Mouse (Mus musculus): ENCODE results near the gene Cbwd1. TPM values are rescaled to one million over a fixed set of nuclear protein-coding genes. Genes with fewer than 3 reads are reported as not detected.
A peak's percentile ranks its signal among the peaks of the same experiment; 100 is the strongest.

Cbwd1 gene
- 16.4 and 16.5 TPM in 2 replicates for polyA plus RNA-seq (2014; fragmentation: Nextera tagmentation; extraction: Ambion mirVana)

DNA sequence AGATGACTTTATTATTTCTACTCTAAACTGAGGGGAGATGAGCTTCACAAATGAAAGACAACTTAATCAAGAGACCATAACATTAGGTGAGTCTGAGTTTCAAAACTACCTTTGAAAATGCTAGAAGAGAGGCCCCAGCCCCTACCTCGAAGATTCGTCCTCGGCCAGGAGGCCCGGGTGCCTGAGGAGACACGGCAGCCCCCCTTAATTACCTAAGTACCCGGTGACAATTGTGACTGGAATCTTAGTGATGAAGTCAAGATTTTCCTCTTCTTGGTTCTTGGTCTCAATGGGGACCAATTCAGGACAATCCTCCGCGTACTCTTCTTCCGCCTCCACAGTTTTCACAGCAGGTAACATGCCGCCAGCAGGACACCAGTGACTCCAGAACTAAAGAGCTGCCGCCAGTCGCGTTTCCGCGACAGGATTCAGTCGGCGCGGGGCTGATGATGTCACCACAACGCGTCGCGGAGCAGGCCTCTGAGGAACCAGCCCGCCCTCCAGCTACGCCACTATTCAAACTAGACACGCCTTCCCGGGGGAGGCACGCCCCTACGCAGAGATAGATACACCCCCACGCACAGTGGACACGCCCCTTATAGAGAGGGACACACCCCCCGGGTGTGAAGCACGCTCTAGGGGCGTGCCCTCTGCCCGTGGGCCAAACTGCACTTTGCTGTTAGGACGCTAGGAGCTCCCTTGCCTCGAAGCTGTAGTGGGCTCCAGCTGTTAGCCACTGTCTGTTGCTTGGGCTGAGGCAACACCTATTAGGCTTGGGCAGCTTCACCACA is at the start of gene Cbwd1:
Cbwd1 (minus strand) TSS at position 439 of the 791 bp plus-strand sequence.
- Histone ChIP-seq H3K9me3 (ENCODE audit: control insufficient read depth, low read length) (no peaks in the 10 kb centered on the region), H3K36me3 (ENCODE audit: control insufficient read depth, insufficient read depth, low read length) (peaks cover under 1% of the 10 kb centered on the region; the same call in 1 of the 2 replicates), H3K4me2 (ENCODE audit: low read length) (peak within 1 kb of the TSS; percentile 79), H3K4me1 (ENCODE audit: control insufficient read depth in 2 of 2, insufficient read depth in 2 of 2, low read length in 2 of 2) (peaks cover 3 to 8% of the 10 kb centered on the region in 2 experiments), H3K27me3 (ENCODE audit: control insufficient read depth, insufficient read depth, low read length) (no peaks in the 10 kb centered on the region), H3K27ac (replicated peaks in 1 of 2; ENCODE audit: control insufficient read depth in 1 of 2, insufficient read depth in 1 of 2, low read depth in 2 of 2, low read length in 2 of 2) (peak within 1 kb of the TSS in 1 of 2 experiments; percentile 53; a peak in 3 of 4 replicates), H3K4me3 (ENCODE audit: control insufficient read depth in 1 of 2, insufficient read depth in 1 of 2, low read depth in 1 of 2, low read length in 2 of 2) (peak within 1 kb of the TSS; percentile 83 to 85), H3K9ac (ENCODE audit: low read length) (peak within 1 kb of the TSS; percentile 89)
- WGBS = under 1% methylated on average over 36 of the region's 36 CpGs
- peak; percentile 100 for ATAC-seq (ENCODE audit: insufficient number of reproducible peaks, insufficient read depth, low FRiP score, low read depth)

DNA sequence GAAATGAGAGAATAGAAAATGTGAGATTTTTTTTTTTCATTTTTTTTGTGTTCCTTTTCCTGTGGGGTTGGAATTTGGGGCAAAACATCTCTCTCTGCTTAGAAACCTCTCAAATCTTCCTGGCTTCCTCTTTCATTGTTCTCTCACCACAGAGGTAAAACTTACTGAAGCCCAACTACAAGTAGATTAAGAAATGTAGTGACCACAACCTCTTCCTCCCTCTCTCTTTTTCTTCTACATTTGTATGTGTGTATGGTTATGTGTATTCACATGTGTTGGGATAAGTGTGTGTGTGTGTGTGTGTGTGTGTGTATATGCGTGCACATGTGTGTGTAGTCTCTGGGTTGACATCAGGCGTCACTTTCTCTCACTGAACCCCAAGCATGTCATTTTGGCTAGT is 47.1 kb upstream of the Cbwd1 start:
- no peaks in the 10 kb centered on the region for H3K36me3 ChIP-seq (ENCODE audit: control insufficient read depth, insufficient read depth, low read length)
- ATAC-seq (ENCODE audit: insufficient number of reproducible peaks, insufficient read depth, low FRiP score, low read depth) = no peak
- H3K27ac ChIP-seq (replicated peaks in 1 of 2; ENCODE audit: control insufficient read depth in 1 of 2, insufficient read depth in 1 of 2, low read depth in 2 of 2, low read length in 2 of 2) = no peak overlapping the region
- H3K9ac ChIP-seq (ENCODE audit: low read length) = no peak overlapping the region
- WGBS = 83% methylated on average over 2 of the region's 2 CpGs
- H3K9me3 ChIP-seq (ENCODE audit: control insufficient read depth, low read length) = no peaks in the 10 kb centered on the region
- H3K4me3 ChIP-seq (ENCODE audit: control insufficient read depth in 1 of 2, insufficient read depth in 1 of 2, low read depth in 1 of 2, low read length in 2 of 2) = no peak overlapping the region
- H3K27me3 ChIP-seq (ENCODE audit: control insufficient read depth, insufficient read depth, low read length) = no peaks in the 10 kb centered on the region
- peaks cover 5 to 9% of the 10 kb centered on the region in 2 experiments for H3K4me1 ChIP-seq (ENCODE audit: control insufficient read depth in 2 of 2, insufficient read depth in 2 of 2, low read length in 2 of 2)
- no peak overlapping the region for H3K4me2 ChIP-seq (ENCODE audit: low read length)

DNA sequence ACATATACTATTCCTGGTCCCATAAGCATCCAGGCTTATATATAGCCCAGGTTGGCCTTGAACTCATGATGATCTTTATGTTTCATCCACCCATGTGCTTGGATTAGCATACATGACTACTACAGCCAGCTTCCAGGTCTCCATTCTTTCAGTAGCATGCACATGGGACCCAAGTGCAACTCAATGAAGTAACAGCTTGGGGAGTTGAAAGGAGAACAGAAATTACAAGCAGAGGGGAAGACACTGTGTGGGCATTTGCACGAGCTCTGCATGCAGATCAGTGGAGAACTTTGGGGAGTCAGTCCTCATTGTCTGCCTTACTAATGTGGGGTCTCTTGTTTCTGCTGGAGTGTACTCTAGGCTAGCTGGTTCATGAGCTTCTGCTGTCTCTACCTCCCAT is 45.3 kb upstream of the Cbwd1 start:
- H3K27ac ChIP-seq (replicated peaks in 1 of 2; ENCODE audit: control insufficient read depth in 1 of 2, insufficient read depth in 1 of 2, low read depth in 2 of 2, low read length in 2 of 2) = no peak overlapping the region
- H3K27me3 ChIP-seq (ENCODE audit: control insufficient read depth, insufficient read depth, low read length) = peaks cover 7% of the 10 kb centered on the region
- H3K9me3 ChIP-seq (ENCODE audit: control insufficient read depth, low read length) = no peaks in the 10 kb centered on the region
- no peak for ATAC-seq (ENCODE audit: insufficient number of reproducible peaks, insufficient read depth, low FRiP score, low read depth)
- 66% methylated on average over 1 of the region's 1 CpGs for WGBS
- H3K4me1 ChIP-seq (ENCODE audit: control insufficient read depth in 2 of 2, insufficient read depth in 2 of 2, low read length in 2 of 2) = peaks cover 5 to 13% of the 10 kb centered on the region in 2 experiments
- no peak overlapping the region for H3K4me2 ChIP-seq (ENCODE audit: low read length)
- H3K4me3 ChIP-seq (ENCODE audit: control insufficient read depth in 1 of 2, insufficient read depth in 1 of 2, low read depth in 1 of 2, low read length in 2 of 2) = no peak overlapping the region
- no peaks in the 10 kb centered on the region for H3K36me3 ChIP-seq (ENCODE audit: control insufficient read depth, insufficient read depth, low read length)
- no peak overlapping the region for H3K9ac ChIP-seq (ENCODE audit: low read length)

DNA sequence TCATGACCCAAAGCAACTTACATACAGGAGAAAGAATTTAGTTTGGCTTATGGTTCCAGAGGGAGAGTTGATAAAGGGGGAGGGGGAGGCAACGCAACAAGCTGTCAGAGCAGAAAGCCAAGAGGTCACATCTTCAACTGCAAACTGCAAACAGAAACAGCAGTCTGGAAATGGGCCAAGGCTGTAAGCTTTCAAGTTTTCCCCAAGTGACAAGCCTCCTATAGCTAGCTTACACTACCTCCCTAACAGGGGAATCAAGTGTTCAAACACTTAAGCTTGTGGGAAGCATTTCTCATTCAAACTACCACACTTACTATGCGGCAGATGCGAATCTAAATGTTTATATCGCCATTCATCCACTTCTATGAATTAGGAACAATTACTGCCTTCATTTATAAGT is 42.4 kb upstream of the Cbwd1 start:
- Histone ChIP-seq H3K36me3 (ENCODE audit: control insufficient read depth, insufficient read depth, low read length) (no peaks in the 10 kb centered on the region), H3K9ac (ENCODE audit: low read length) (no peak overlapping the region), H3K4me1 (ENCODE audit: control insufficient read depth in 2 of 2, insufficient read depth in 2 of 2, low read length in 2 of 2) (peaks cover 5 to 13% of the 10 kb centered on the region in 2 experiments), H3K27ac (replicated peaks in 1 of 2; ENCODE audit: control insufficient read depth in 1 of 2, insufficient read depth in 1 of 2, low read depth in 2 of 2, low read length in 2 of 2) (no peak overlapping the region), H3K4me2 (ENCODE audit: low read length) (no peak overlapping the region), H3K4me3 (ENCODE audit: control insufficient read depth in 1 of 2, insufficient read depth in 1 of 2, low read depth in 1 of 2, low read length in 2 of 2) (no peak overlapping the region), H3K9me3 (ENCODE audit: control insufficient read depth, low read length) (no peaks in the 10 kb centered on the region), H3K27me3 (ENCODE audit: control insufficient read depth, insufficient read depth, low read length) (peaks cover 22% of the 10 kb centered on the region)
- WGBS = 47% methylated on average over 4 of the region's 4 CpGs
- no peak for ATAC-seq (ENCODE audit: insufficient number of reproducible peaks, insufficient read depth, low FRiP score, low read depth)

DNA sequence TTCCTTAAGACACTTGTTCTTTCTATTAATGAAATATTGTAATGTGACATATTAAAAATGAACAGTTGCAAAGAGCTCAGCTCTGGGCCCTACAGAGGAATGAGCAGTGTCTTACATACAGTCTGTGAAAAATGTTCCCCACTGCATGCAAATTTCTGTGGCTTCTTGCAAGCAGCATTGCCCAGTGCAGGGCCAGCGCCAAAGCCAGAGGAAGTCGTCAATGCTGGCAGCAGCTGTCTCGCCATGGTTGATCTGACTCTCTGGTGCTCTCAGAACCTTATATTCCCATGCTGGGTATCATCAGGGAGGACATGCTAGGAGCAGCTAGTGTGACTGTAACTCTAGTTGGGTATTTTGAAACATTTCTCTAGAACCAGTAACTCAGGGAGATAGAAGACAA is 41.4 kb upstream of the Cbwd1 start:
- ATAC-seq (ENCODE audit: insufficient number of reproducible peaks, insufficient read depth, low FRiP score, low read depth) = no peak
- no peak overlapping the region for H3K9ac ChIP-seq (ENCODE audit: low read length)
- H3K27me3 ChIP-seq (ENCODE audit: control insufficient read depth, insufficient read depth, low read length) = peaks cover 22% of the 10 kb centered on the region
- H3K4me3 ChIP-seq (ENCODE audit: control insufficient read depth in 1 of 2, insufficient read depth in 1 of 2, low read depth in 1 of 2, low read length in 2 of 2) = no peak overlapping the region
- peaks cover 5 to 13% of the 10 kb centered on the region in 2 experiments for H3K4me1 ChIP-seq (ENCODE audit: control insufficient read depth in 2 of 2, insufficient read depth in 2 of 2, low read length in 2 of 2)
- no peaks in the 10 kb centered on the region for H3K36me3 ChIP-seq (ENCODE audit: control insufficient read depth, insufficient read depth, low read length)
- H3K4me2 ChIP-seq (ENCODE audit: low read length) = no peak overlapping the region
- H3K27ac ChIP-seq (replicated peaks in 1 of 2; ENCODE audit: control insufficient read depth in 1 of 2, insufficient read depth in 1 of 2, low read depth in 2 of 2, low read length in 2 of 2) = no peak overlapping the region
- no peaks in the 10 kb centered on the region for H3K9me3 ChIP-seq (ENCODE audit: control insufficient read depth, low read length)
- WGBS = 76% methylated on average over 3 of the region's 3 CpGs

DNA sequence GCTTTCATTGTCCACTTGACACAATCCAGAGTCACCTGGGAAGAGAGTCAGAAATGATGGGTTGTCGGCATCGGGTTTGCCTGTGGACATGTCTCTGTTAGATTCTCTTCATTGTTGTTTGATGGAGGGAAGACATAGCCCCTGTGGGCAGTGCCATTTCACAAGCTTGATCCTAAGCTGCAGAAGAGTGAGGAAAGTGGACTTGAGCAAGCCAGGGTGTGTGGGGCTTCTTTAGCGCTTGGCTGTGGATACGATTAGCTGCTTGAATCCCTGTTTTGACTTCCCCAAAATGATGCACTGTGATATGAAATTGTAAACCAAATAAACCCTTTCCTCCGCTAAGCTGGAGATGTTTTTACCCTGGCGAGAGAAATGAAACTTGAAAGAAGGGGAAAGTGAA is 40.6 kb upstream of the Cbwd1 start:
- Histone ChIP-seq H3K4me1 (ENCODE audit: control insufficient read depth in 2 of 2, insufficient read depth in 2 of 2, low read length in 2 of 2) (peaks cover 5 to 13% of the 10 kb centered on the region in 2 experiments), H3K9ac (ENCODE audit: low read length) (no peak overlapping the region), H3K4me3 (ENCODE audit: control insufficient read depth in 1 of 2, insufficient read depth in 1 of 2, low read depth in 1 of 2, low read length in 2 of 2) (no peak overlapping the region), H3K27ac (replicated peaks in 1 of 2; ENCODE audit: control insufficient read depth in 1 of 2, insufficient read depth in 1 of 2, low read depth in 2 of 2, low read length in 2 of 2) (no peak overlapping the region), H3K36me3 (ENCODE audit: control insufficient read depth, insufficient read depth, low read length) (no peaks in the 10 kb centered on the region), H3K9me3 (ENCODE audit: control insufficient read depth, low read length) (no peaks in the 10 kb centered on the region), H3K4me2 (ENCODE audit: low read length) (no peak overlapping the region), H3K27me3 (ENCODE audit: control insufficient read depth, insufficient read depth, low read length) (peaks cover 22% of the 10 kb centered on the region)
- 87% methylated on average over 6 of the region's 6 CpGs for WGBS
- no peak for ATAC-seq (ENCODE audit: insufficient number of reproducible peaks, insufficient read depth, low FRiP score, low read depth)

DNA sequence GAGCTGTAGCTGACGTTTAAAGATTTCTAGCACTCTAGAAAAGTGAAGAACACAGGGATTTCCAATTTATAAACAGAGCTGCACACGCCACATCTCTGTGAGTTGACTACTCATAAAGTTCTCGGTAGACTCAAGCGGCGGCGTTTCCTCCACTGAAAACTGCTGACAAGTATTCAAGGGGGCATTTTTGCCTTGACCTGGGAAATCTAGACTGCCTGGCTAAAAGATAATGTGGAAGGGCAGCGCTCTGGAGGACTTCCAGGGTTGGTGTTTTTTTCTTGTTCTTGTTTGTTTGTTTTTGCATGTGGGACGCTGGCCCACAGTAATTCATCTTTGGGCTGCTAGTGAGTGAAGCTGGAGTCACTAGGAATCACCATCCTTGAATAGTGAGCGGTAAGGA is 38.7 kb upstream of the Cbwd1 start:
- H3K4me2 ChIP-seq (ENCODE audit: low read length) = peak overlapping the region; percentile 92
- 22% methylated on average over 9 of the region's 9 CpGs for WGBS
- H3K4me1 ChIP-seq (ENCODE audit: control insufficient read depth in 2 of 2, insufficient read depth in 2 of 2, low read length in 2 of 2) = peaks cover 5 to 13% of the 10 kb centered on the region in 2 experiments
- no peaks in the 10 kb centered on the region for H3K9me3 ChIP-seq (ENCODE audit: control insufficient read depth, low read length)
- no peak overlapping the region for H3K27ac ChIP-seq (replicated peaks in 1 of 2; ENCODE audit: control insufficient read depth in 1 of 2, insufficient read depth in 1 of 2, low read depth in 2 of 2, low read length in 2 of 2)
- H3K36me3 ChIP-seq (ENCODE audit: control insufficient read depth, insufficient read depth, low read length) = no peaks in the 10 kb centered on the region
- peak overlapping the region in 1 of 2 experiments; percentile 79; a peak in 2 of 4 replicates for H3K4me3 ChIP-seq (ENCODE audit: control insufficient read depth in 1 of 2, insufficient read depth in 1 of 2, low read depth in 1 of 2, low read length in 2 of 2)
- H3K27me3 ChIP-seq (ENCODE audit: control insufficient read depth, insufficient read depth, low read length) = peaks cover 22% of the 10 kb centered on the region
- ATAC-seq (ENCODE audit: insufficient number of reproducible peaks, insufficient read depth, low FRiP score, low read depth) = no peak
- peak overlapping the region; percentile 75; the same call in 1 of the 2 replicates for H3K9ac ChIP-seq (ENCODE audit: low read length)
